Mouse (Mus musculus) E14TG2a.4 (cell line): ENCODE measurements at regions not wholly inside any gene's neighbourhood (a gene's known extent, or its start where the extent isn't known, plus 50 kb on each side); places are given as distances from the start of the nearest gene placed in this dataset.

Source experiments
- CTCF ChIP-seq: conservative IDR thresholded peaks from 2 replicates; pipeline ENCODE4 v1.5.1; 2014; ENCODE audit warnings: low read length
- NANOG ChIP-seq: IDR thresholded peaks from 2 replicates; pipeline ENCODE4 v1.6.1; 2014; ENCODE audit warnings: borderline replicate concordance, low read length, mixed read lengths
- POU5F1 ChIP-seq: IDR thresholded peaks from 2 replicates; pipeline ENCODE4 v1.6.1; 2014; ENCODE audit warnings: low read length, borderline replicate concordance

- no peak for TF ChIP-seq CTCF
- TF ChIP-seq POU5F1: no peak
- TF ChIP-seq NANOG: no peak
Measured at GRCm38 (mm10) chr12:110206271-110206670, 72.6 kb upstream of the Dio3 start.
